In genomic region chr9:66991021-66991749, GRCm38 (mm10) we compare ENCODE assay signal across 2 mouse cellular contexts.
TF ChIP-seq lines count a peak whose summit lies in the region.

No protein-coding gene starts in this region.

TF ChIP-seq in CH12.LX, 34 proteins besides CTCF, POLR2A, EP300 and RAD21 (continued from another document):
- TF ChIP-seq JUN (IDR thresholded peaks at IDR 0.05; ENCODE audit: insufficient read depth, low read depth, low read length), result no peak
- TF ChIP-seq TCF12 (IDR thresholded peaks at IDR 0.05; ENCODE audit: low read depth, low read length), result peak; percentile 30; the same call in 1 of the 2 replicates
- no peak for TF ChIP-seq SMC3 (IDR thresholded peaks at IDR 0.05; ENCODE audit: low read depth, low read length)

TF ChIP-seq in myocyte, 11 proteins besides CTCF, POLR2A, EP300 and RAD21 (continued from another document):
- TF ChIP-seq TCF12 (IDR thresholded peaks at IDR 0.05; ENCODE audit: insufficient read depth, poor library complexity, severe bottlenecking), result no peak
